Mouse (Mus musculus) frontal cortex, postnatal 14 days (tissue): ENCODE results near the gene Gm21858.
"Not testable (repeated sequence)": the region's sequence is repeated elsewhere in the genome, so short reads cannot be mapped to it uniquely, and the experiment has no call there.

Source experiments
- DNase-seq, 2 experiments: peaks; one replicate each; pipeline ENCODE4 v3.0.0; 2022; ENCODE audit warnings: low spot score in 2 of 2

Gm21858 gene

DNA sequence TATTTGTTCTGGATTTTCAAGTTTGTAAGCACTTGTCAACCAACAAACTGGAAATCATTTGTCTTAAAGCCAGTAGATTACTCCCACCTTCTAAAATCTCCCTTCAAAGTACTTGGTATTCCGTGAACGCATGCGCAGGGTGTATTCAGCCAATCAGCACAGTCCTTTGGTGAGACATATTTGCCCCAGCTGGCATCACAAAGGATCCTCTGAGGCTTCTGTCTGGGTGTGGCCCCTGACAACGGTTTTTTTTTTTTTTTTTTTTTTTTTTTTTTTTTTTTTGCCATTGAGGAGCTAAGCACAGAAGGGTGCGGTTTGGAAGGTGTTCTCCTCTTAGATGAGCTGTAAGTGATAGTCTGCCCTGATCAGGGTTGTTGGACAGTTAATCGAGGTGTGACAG lies at the start of gene Gm21858:
Gene Gm21858 (plus strand): TSS at position 301 of the 400 bp plus-strand sequence.
- not testable (repeated sequence) for DNase-seq
